Mouse (Mus musculus) cerebellum, adult 2 months (tissue): ENCODE results near the gene Col1a1.

ENCODE experiments used
- CTCF ChIP-seq: fragments of 200-500 bp; IDR thresholded peaks from 2 replicates; pipeline ENCODE4 v1.5.1; 2011; ENCODE audit warnings: low read depth, mild to moderate bottlenecking, control low read depth, low read length, moderate library complexity, borderline replicate concordance; ENCODE audit not compliant: insufficient read depth
- POLR2A ChIP-seq: fragments of 200-500 bp; IDR thresholded peaks from 2 replicates; pipeline ENCODE4 v1.6.1; 2011; ENCODE audit warnings: low read length, control low read depth, borderline replicate concordance; ENCODE audit not compliant: insufficient read depth

DNA sequence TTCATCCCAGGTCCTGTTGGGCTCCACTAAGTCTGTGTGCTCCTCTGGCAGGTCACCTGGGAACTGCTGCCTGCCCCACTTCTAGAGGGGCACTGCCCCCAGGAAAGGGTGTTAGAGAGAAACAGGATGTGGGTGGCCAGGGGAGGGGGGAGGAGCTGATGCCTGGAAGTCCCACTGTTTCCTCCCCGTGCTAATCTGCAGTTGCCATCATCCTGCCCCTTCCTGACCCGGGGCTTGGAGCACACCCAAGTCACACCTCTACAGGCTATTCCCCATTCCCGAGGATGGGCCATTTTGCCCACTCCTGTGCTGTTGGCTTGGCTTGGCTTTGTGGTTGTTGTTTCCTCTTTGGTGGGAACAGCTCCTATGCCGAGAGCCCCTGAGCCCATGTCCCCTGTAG, 64.5 kb downstream of the Col1a1 start:
- TF ChIP-seq CTCF (no peak), POLR2A (no peak)
